ENCODE assay signal across 8 mouse cellular contexts in the genomic region with DNA sequence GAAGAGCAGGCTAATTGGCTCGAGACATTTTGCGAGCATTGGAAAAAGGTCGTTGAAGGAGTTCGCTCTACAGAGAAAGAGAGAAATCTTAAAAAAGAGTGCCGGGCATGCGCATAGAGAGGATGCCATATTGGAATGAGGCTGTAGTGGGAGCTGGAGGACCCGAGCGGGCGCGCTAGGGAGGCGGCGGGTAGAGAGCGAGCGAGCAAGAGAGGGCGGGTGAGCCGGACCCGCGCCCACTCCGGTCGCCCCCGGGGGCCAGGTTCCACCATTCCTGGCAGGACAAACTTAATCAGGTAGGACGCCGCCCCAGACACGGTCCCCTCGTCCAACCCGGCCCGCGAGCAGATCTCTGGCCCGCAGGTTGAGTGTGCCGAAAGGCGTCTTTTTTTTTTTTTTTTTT. TPM values are rescaled to one million over a fixed set of nuclear protein-coding genes. Genes with fewer than 3 reads are reported as not detected.
DNase-seq lines count a peak whose midpoint lies in the region; ATAC-seq and TF ChIP-seq lines count a peak whose summit lies in the region.

No protein-coding gene starts in this region.

- no peaks in the 10 kb centered on the region for H3K4me1 ChIP-seq in embryonic fibroblast, embryonic 13.5 days (ENCODE audit: control insufficient read depth, insufficient read depth, low read length)
- H3K4me1 ChIP-seq in heart, embryonic 12.5 days (replicated peaks): peaks cover 18% of the 10 kb centered on the region
- H3K4me1 ChIP-seq in kidney, embryonic 16.5 days (ENCODE audit: insufficient read depth, low read length): peaks cover 17% of the 10 kb centered on the region
- H3K4me1 ChIP-seq in liver, embryonic 15.5 days (replicated peaks): peaks cover 18% of the 10 kb centered on the region
- H3K4me1 ChIP-seq in neural tube, embryonic 11.5 days (ENCODE audit: control insufficient read depth, insufficient read depth, low read length): 0 out of 2 replicates have a peak, but pooled peaks cover 6% of the 10 kb centered on the region
- peaks cover 25% of the 10 kb centered on the region for H3K4me1 ChIP-seq in testis, adult 2 months (ENCODE audit: control insufficient read depth, insufficient read depth, low read length)

- no peak for TF ChIP-seq CTCF in C2C12 (IDR thresholded peaks at IDR 0.05; ENCODE audit: control insufficient read depth, insufficient read depth, insufficient read length)
- TF ChIP-seq CTCF in embryonic fibroblast, embryonic 13.5 days (IDR thresholded peaks at IDR 0.05; ENCODE audit: borderline replicate concordance, insufficient read depth, low read length): no peak
- no peak for TF ChIP-seq CTCF in testis, adult 2 months (IDR thresholded peaks at IDR 0.05; ENCODE audit: control insufficient read depth, insufficient read depth, insufficient replicate concordance, low read depth, low read length)

- no peaks in the 10 kb centered on the region for H3K79me3 ChIP-seq in C2C12 (ENCODE audit: low read depth)

- DNase-seq in adrenal gland, postnatal 4 days (ENCODE audit: low spot score in 2 of 2): peak; percentile 24 to 41
- DNase-seq in neural tube, embryonic 11.5 days (ENCODE audit: low spot score): peak; percentile 83

- peak overlapping the region; percentile 69 for H3ac ChIP-seq in C2C12 (ENCODE audit: control insufficient read depth, insufficient read length, low read depth)

- WGBS in heart, embryonic 12.5 days: 0% methylated on average over 31 of the region's 31 CpGs
- WGBS in kidney, embryonic 16.5 days: 0% methylated on average over 31 of the region's 31 CpGs
- 1% methylated on average over 31 of the region's 31 CpGs for WGBS in liver, embryonic 15.5 days (ENCODE audit: insufficient replicate concordance)
- under 1% methylated on average over 27 of the region's 31 CpGs for WGBS in neural tube, embryonic 11.5 days

- peak overlapping the region; percentile 20; the same call in 1 of the 2 replicates for H3K9ac ChIP-seq in heart, embryonic 12.5 days
- H3K9ac ChIP-seq in kidney, embryonic 16.5 days (replicated peaks; ENCODE audit: low read length): peak overlapping the region; percentile 64
- no peak overlapping the region for H3K9ac ChIP-seq in liver, embryonic 15.5 days
- peak overlapping the region; percentile 42 for H3K9ac ChIP-seq in neural tube, embryonic 11.5 days (ENCODE audit: low read length)

- peak overlapping the region; percentile 100 for H3K4me2 ChIP-seq in heart, embryonic 12.5 days
- peak overlapping the region; percentile 99 for H3K4me2 ChIP-seq in kidney, embryonic 16.5 days (replicated peaks; ENCODE audit: low read depth, low read length)
- H3K4me2 ChIP-seq in liver, embryonic 15.5 days: peak overlapping the region; percentile 72
- H3K4me2 ChIP-seq in neural tube, embryonic 11.5 days (ENCODE audit: low read depth): peak overlapping the region; percentile 94

- H3K4me3 ChIP-seq in C2C12 (ENCODE audit: insufficient read depth, poor library complexity, severe bottlenecking): no peak overlapping the region
- peak overlapping the region; percentile 59 for H3K4me3 ChIP-seq in embryonic fibroblast, embryonic 13.5 days (ENCODE audit: insufficient read depth, low read length)
- H3K4me3 ChIP-seq in heart, embryonic 12.5 days: peak overlapping the region; percentile 65
- peak overlapping the region; percentile 65 for H3K4me3 ChIP-seq in kidney, embryonic 16.5 days (ENCODE audit: low read length)
- H3K4me3 ChIP-seq in liver, embryonic 15.5 days (replicated peaks): peak overlapping the region; percentile 56
- peak overlapping the region; percentile 56 for H3K4me3 ChIP-seq in neural tube, embryonic 11.5 days (ENCODE audit: low read depth, low read length)
- H3K4me3 ChIP-seq in testis, adult 2 months (ENCODE audit: control insufficient read depth, low read depth, low read length): peak overlapping the region; percentile 86

- peaks cover 22% of the 10 kb centered on the region for H3K27me3 ChIP-seq in C2C12 (ENCODE audit: control insufficient read depth, insufficient read depth, insufficient read length)
- H3K27me3 ChIP-seq in heart, embryonic 12.5 days (replicated peaks): peaks cover 68% of the 10 kb centered on the region
- peaks cover 73% of the 10 kb centered on the region for H3K27me3 ChIP-seq in kidney, embryonic 16.5 days (ENCODE audit: insufficient read depth, low read length)
- H3K27me3 ChIP-seq in liver, embryonic 15.5 days: peaks cover 90% of the 10 kb centered on the region
- H3K27me3 ChIP-seq in neural tube, embryonic 11.5 days (ENCODE audit: control insufficient read depth, insufficient read depth, low read length): peaks cover 61% of the 10 kb centered on the region
- H3K27me3 ChIP-seq in testis, adult 2 months (ENCODE audit: control insufficient read depth, insufficient read depth, low read length): no peaks in the 10 kb centered on the region

- H3K79me2 ChIP-seq in C2C12 (ENCODE audit: control insufficient read depth, insufficient read depth): no peaks in the 10 kb centered on the region

- peak; percentile 75 for ATAC-seq in heart, embryonic 12.5 days (ENCODE audit: insufficient number of reproducible peaks, low FRiP score)
- peak; percentile 90 for ATAC-seq in kidney, embryonic 16.5 days (ENCODE audit: low FRiP score, low TSS enrichment)
- no peak for ATAC-seq in liver, embryonic 15.5 days (ENCODE audit: insufficient read depth)
- ATAC-seq in neural tube, embryonic 11.5 days (ENCODE audit: insufficient read depth, low FRiP score, low TSS enrichment): peak; percentile 66

- no peaks in the 10 kb centered on the region for H3K36me3 ChIP-seq in C2C12 (ENCODE audit: control insufficient read depth, insufficient read depth)
- no peaks in the 10 kb centered on the region for H3K36me3 ChIP-seq in heart, embryonic 12.5 days
- H3K36me3 ChIP-seq in kidney, embryonic 16.5 days (ENCODE audit: insufficient read depth, low read length): no peaks in the 10 kb centered on the region
- no peaks in the 10 kb centered on the region for H3K36me3 ChIP-seq in liver, embryonic 15.5 days (replicated peaks)
- no peaks in the 10 kb centered on the region for H3K36me3 ChIP-seq in neural tube, embryonic 11.5 days (ENCODE audit: control insufficient read depth, insufficient read depth, low read length)
- H3K36me3 ChIP-seq in testis, adult 2 months (ENCODE audit: control insufficient read depth, insufficient read depth, low read length): no peaks in the 10 kb centered on the region

- peak; percentile 30; the same call in 1 of the 2 replicates for TF ChIP-seq POLR2A in embryonic fibroblast, embryonic 13.5 days (IDR thresholded peaks at IDR 0.05; ENCODE audit: low read depth, low read length)
- no peak for TF ChIP-seq POLR2A in testis, adult 2 months (IDR thresholded peaks at IDR 0.05; ENCODE audit: control insufficient read depth, low read depth, low read length)

- H3K9me3 ChIP-seq in heart, embryonic 12.5 days (replicated peaks): no peaks in the 10 kb centered on the region
- no peaks in the 10 kb centered on the region for H3K9me3 ChIP-seq in kidney, embryonic 16.5 days (ENCODE audit: low read length)
- no peaks in the 10 kb centered on the region for H3K9me3 ChIP-seq in liver, embryonic 15.5 days (replicated peaks)
- no peaks in the 10 kb centered on the region for H3K9me3 ChIP-seq in neural tube, embryonic 11.5 days (ENCODE audit: control insufficient read depth, low read length)

- H3K27ac ChIP-seq in embryonic fibroblast, embryonic 13.5 days (ENCODE audit: insufficient read depth, low read length): no peak overlapping the region
- no peak overlapping the region for H3K27ac ChIP-seq in heart, embryonic 12.5 days (ENCODE audit: poor library complexity, severe bottlenecking)
- H3K27ac ChIP-seq in kidney, embryonic 16.5 days (ENCODE audit: low read length): no peak overlapping the region
- H3K27ac ChIP-seq in liver, embryonic 15.5 days (replicated peaks): no peak overlapping the region
- H3K27ac ChIP-seq in neural tube, embryonic 11.5 days (ENCODE audit: low read depth, low read length): no peak overlapping the region
- peak overlapping the region; percentile 73 for H3K27ac ChIP-seq in testis, adult 2 months (ENCODE audit: control insufficient read depth, insufficient read depth, low read depth, low read length)

TF ChIP-seq in C2C12, 6 proteins besides CTCF, POLR2A, EP300 and RAD21:
- TF ChIP-seq MYOG (IDR thresholded peaks at IDR 0.05; ENCODE audit: control insufficient read depth, extremely low read depth, insufficient read length): no peak
- no peak for TF ChIP-seq MAX (IDR thresholded peaks at IDR 0.05)
- no peak for TF ChIP-seq CEBPB (IDR thresholded peaks at IDR 0.05; ENCODE audit: low read depth)
- no peak for TF ChIP-seq USF1 (IDR thresholded peaks at IDR 0.05; ENCODE audit: low read depth)
- TF ChIP-seq FOSL1 (IDR thresholded peaks at IDR 0.05; ENCODE audit: insufficient read depth, low read length, poor library complexity, severe bottlenecking): no peak
- TF ChIP-seq MYOD1 (IDR thresholded peaks at IDR 0.05; ENCODE audit: control insufficient read depth, insufficient read length, low read depth): no peak

RNA-seq across cellular contexts. Expression of a gene that starts 2.0 kb away (rescaled TPM):
- polyA plus RNA-seq in C2C12 (2012; fragmentation: generic; extraction: Trizol): 0.11 TPM
- 1 to 10 TPM; 2.3 to 2.9 TPM for total RNA-seq in adrenal gland, postnatal 4 days (2021)
- 3.1 and 3.7 TPM in 2 replicates for polyA plus RNA-seq in embryonic fibroblast, embryonic 13.5 days (2011; ENCODE audit: insufficient read length, low read depth, missing spikeins)
- 2.0 and 2.6 TPM in 2 replicates for polyA plus RNA-seq in heart, embryonic 12.5 days (2016; fragmentation: Nextera tagmentation; extraction: Ambion mirVana)
- polyA plus RNA-seq in kidney, embryonic 16.5 days (2015; fragmentation: Nextera tagmentation; extraction: Ambion mirVana): 1.6 and 1.7 TPM in 2 replicates
- 0.25 and 0.29 TPM in 2 replicates for polyA plus RNA-seq in liver, embryonic 15.5 days (2015; fragmentation: Nextera tagmentation; extraction: Ambion mirVana)
- polyA plus RNA-seq in neural tube, embryonic 11.5 days (2014; fragmentation: Nextera tagmentation; extraction: Ambion mirVana): 2.0 and 2.7 TPM in 2 replicates
- polyA plus RNA-seq in testis, adult 2 months (2012; rRNA removed): 12.9 and 15.2 TPM in 2 replicates
